Mouse (Mus musculus): ENCODE measurements around the gene Ntf5. TPM values are rescaled to one million over a fixed set of nuclear protein-coding genes. Genes with fewer than 3 reads are reported as not detected.
"Not testable (repeated sequence)": the region's sequence is repeated elsewhere in the genome, so short reads cannot be mapped to it uniquely, and the experiment has no call there.

Gene Ntf5
- polyA plus RNA-seq, 1 experiment from 2014 or later = 0.57 TPM

DNA sequence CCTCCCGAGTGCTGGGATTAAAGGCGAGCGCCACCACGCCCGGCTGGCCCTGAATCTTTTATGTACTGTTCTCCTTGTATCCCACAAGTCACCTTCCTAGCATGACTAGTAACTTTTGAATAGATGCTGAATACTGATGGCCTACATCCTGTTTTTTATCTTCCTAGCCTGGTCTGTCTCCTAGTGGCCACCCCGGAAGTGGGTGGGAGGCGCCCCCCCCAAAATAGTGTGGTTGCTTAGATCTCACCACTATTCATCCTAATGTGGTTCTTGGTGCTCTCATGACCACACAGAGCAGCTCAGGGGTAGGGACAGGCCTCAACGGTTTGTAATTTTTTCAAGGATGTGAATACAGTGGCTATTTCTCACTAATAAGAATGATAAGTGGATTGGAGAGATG is 38.9 kb upstream of the Ntf5 start:
- no peak overlapping the region for H3K27ac ChIP-seq
- H3K4me2 ChIP-seq (replicated peaks) = no peak overlapping the region
- 94% methylated on average over 8 of the region's 8 CpGs for WGBS
- H3K4me3 ChIP-seq = no peak overlapping the region
- peaks cover 9% of the 10 kb centered on the region for H3K27me3 ChIP-seq (replicated peaks)
- ATAC-seq (ENCODE audit: low FRiP score, low read depth) = no peak
- no peaks in the 10 kb centered on the region for H3K9me3 ChIP-seq
- H3K4me1 ChIP-seq = peaks cover 14% of the 10 kb centered on the region
- no peak overlapping the region for H3K9ac ChIP-seq
- peaks cover 66% of the 10 kb centered on the region for H3K36me3 ChIP-seq

- Histone ChIP-seq H3K4me3 (no peak overlapping the region), H3K9me3 (no peaks in the 10 kb centered on the region), H3K4me2 (replicated peaks) (no peak overlapping the region), H3K9ac (no peak overlapping the region), H3K27ac (no peak overlapping the region), H3K27me3 (replicated peaks) (no peaks in the 10 kb centered on the region), H3K4me1 (no peaks in the 10 kb centered on the region), H3K36me3 (peaks cover 80% of the 10 kb centered on the region)
- ATAC-seq (ENCODE audit: low FRiP score, low read depth) = no peak
- 92% methylated on average over 1 of the region's 1 CpGs for WGBS
Measured at GRCm38 (mm10) chr7:45376057-45376456, 37.4 kb upstream of the Ntf5 start.

DNA sequence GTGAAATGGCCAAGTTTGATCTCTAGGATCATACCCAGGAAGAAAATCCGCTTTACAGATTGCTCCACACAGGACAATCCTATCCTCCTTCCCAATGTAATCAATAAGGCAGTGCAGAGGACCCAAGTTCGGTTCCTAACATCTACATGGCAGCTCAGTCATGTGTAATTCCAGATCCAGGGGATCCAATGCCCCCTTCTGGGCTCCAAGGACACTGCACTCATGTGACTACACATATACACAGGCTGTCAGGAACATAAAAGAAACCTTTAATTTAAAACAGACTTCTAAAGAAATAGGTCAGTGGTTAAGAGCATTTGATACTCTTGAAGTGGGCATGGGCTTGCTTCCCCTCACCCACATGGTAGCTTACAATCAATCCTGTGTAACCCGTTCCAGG is 27.4 kb upstream of the Ntf5 start:
- Histone ChIP-seq H3K27me3 (replicated peaks) (no peaks in the 10 kb centered on the region), H3K4me2 (replicated peaks) (no peak overlapping the region), H3K9ac (no peak overlapping the region), H3K4me3 (no peak overlapping the region), H3K4me1 (no peaks in the 10 kb centered on the region), H3K9me3 (no peaks in the 10 kb centered on the region), H3K27ac (no peak overlapping the region), H3K36me3 (peaks cover 96% of the 10 kb centered on the region)
- no peak for ATAC-seq (ENCODE audit: low FRiP score, low read depth)
- WGBS = 95% methylated on average over 3 of the region's 3 CpGs

DNA sequence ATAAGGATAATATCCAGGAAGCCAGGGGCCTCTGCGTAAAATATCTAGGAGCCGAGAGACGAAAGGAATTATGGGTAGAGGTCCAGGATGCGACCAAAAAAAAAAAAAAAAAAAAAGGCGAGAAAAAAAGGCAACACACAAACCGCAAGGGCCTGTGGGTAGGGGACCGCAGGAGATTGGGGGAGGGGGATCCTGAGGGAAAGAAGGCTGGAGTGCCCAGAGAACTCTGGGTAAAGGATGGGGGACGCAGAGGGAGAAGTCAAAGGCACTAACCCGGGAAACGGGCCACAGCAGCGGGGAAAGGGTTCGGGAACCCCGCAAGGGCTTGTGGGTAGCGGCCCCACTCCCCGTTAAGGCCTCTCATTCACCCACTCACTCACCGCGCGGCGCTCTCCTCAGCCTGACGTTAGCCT is 18.4 kb upstream of the Ntf5 start:
- peak; percentile 85 for ATAC-seq (ENCODE audit: low FRiP score, low read depth)

DNA sequence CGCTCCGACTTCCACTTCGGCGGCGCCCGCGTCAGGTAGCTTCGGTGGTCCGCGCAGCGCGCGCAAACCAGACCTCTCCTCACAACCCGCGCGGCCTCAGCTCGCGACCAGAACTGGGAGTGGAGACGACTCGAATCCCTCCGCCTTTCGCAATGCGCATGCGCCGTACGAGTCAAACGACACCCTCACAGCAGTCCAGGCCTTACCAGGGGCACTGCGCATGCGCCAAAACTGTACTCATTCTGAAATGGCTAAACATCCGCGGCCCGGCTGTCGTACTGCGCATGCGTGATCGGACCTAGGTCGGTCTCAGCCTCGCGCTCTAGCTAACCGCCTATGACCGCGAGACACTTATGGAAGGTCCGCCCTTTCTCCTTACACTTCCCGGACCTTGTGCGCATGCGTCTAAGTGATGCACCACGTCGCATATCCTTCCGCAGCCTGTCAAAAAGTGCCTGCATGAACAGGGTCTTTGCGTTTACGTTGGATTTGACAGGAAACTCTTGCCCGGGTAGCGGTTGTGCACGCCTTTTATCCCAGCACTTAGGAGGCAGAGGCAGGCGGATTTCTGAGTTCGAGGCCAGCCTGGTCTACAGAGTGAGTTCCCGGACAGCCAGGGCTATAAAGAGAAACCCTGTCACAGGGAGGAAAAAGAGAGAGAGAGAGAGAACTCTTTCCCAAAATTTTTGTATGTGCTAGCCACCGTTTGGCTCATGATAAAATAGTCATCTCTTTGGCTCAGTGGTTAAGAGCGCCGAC is 17.7 kb upstream of the Ntf5 start, which contains the start of gene Snrnp70:
Snrnp70 (minus strand) TSS at position 165 of the 759 bp plus-strand sequence.
- peak; percentile 97 for ATAC-seq (ENCODE audit: low FRiP score, low read depth)
- under 1% methylated on average over 60 of the region's 60 CpGs for WGBS
- peak within 1 kb of the TSS; percentile 76 for H3K4me3 ChIP-seq
- peak within 1 kb of the TSS; percentile 97 for H3K27ac ChIP-seq
- H3K4me1 ChIP-seq = peaks cover 21% of the 10 kb centered on the region
- peak within 1 kb of the TSS; percentile 96 for H3K9ac ChIP-seq
- H3K36me3 ChIP-seq = peaks cover 17% of the 10 kb centered on the region
- H3K27me3 ChIP-seq (replicated peaks) = no peaks in the 10 kb centered on the region
- H3K4me2 ChIP-seq (replicated peaks) = peak within 1 kb of the TSS; percentile 98
- no peaks in the 10 kb centered on the region for H3K9me3 ChIP-seq

More for the DNA sequence above, 18.4 kb upstream of the Ntf5 start:
- peaks cover 21% of the 10 kb centered on the region for H3K4me1 ChIP-seq
- peak overlapping the region; percentile 76 for H3K4me3 ChIP-seq
- peaks cover 24% of the 10 kb centered on the region for H3K36me3 ChIP-seq
- H3K27ac ChIP-seq = peak overlapping the region; percentile 97
- no peaks in the 10 kb centered on the region for H3K9me3 ChIP-seq
- H3K9ac ChIP-seq = peak overlapping the region; percentile 96
- WGBS = 1% methylated on average over 19 of the region's 20 CpGs
- H3K4me2 ChIP-seq (replicated peaks) = peak overlapping the region; percentile 98
- H3K27me3 ChIP-seq (replicated peaks) = no peaks in the 10 kb centered on the region

DNA sequence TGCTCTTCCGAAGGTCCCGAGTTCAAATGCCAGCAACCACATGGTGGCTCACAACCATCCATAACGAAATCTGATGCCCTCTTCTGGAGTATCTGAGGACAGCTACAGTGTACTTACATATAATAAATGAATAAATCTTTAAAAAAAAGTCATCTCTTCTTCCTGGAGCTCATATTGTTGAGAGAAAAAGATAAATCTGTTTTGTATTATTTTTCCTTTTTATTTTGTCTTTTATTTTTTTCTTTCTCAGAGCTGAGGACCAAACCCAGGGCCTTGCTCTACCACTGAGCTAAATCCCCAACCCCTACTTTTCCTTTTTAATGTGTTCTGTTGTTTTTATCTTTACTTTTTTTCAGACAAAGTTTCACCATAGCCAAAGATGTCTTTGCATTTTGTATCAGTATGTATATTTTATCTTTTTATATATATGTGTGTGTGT is 17.1 kb upstream of the Ntf5 start:
- H3K9ac ChIP-seq; H3K9me3 ChIP-seq; H3K27me3 ChIP-seq (replicated peaks); H3K27ac ChIP-seq: not testable (repeated sequence)
- peak overlapping the region; percentile 76 for H3K4me3 ChIP-seq
- peak; percentile 66; the same call in 1 of the 2 replicates for ATAC-seq (ENCODE audit: low FRiP score, low read depth)
- H3K36me3 ChIP-seq = peaks cover 13% of the 10 kb centered on the region
- WGBS = 6% methylated on average over 3 of the region's 3 CpGs
- H3K4me2 ChIP-seq (replicated peaks) = peak overlapping the region; percentile 98
- H3K4me1 ChIP-seq = peaks cover 21% of the 10 kb centered on the region

- no peak for ATAC-seq (ENCODE audit: low FRiP score, low read depth)
- WGBS = 88% methylated on average over 2 of the region's 2 CpGs
- Histone ChIP-seq H3K4me3 (no peak overlapping the region), H3K27ac (no peak overlapping the region), H3K9me3 (no peaks in the 10 kb centered on the region), H3K4me2 (replicated peaks) (no peak overlapping the region), H3K36me3 (peaks cover 9% of the 10 kb centered on the region), H3K9ac (no peak overlapping the region), H3K27me3 (replicated peaks) (no peaks in the 10 kb centered on the region), H3K4me1 (peaks cover 21% of the 10 kb centered on the region)
Measured at GRCm38 (mm10) chr7:45396787-45397186, 16.7 kb upstream of the Ntf5 start.

DNA sequence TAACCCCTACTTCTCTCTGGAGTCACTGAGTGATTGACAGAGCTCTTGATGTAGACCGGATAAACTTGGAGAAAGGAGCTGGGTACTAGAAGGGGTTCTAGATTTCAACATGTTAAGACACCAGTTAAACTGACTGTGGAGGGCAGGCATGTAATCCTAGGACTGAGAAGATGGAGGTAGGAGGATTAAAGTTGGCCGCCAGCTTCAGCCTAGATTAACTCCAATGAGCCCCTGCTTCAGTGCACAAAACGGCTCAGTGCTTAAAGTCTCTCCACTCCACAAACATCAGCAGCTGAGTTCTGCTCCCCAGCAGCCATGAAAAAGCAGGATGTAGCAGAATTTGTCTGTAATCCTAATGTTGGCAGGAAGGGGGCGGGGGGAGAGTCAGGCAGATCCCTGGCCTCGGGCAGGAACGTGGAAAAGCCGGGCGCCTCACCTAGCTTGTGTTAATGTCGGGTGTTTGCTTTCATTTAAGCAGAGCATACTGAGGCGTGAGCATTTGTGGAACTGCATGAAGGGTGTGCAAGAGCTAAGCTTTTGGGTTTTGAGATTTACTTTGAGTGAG is 11.9 kb upstream of the Ntf5 start:
- H3K4me1 ChIP-seq = peaks cover 6% of the 10 kb centered on the region
- H3K36me3 ChIP-seq = no peaks in the 10 kb centered on the region
- H3K4me3 ChIP-seq = no peak overlapping the region
- whole genome bisulfite sequencing = 82% methylated on average over 10 of the region's 10 CpGs
- H3K27me3 ChIP-seq (replicated peaks) = peaks cover 15% of the 10 kb centered on the region
- 0 out of 2 replicates have a peak overlapping the region, but pooled peaks have one; percentile 29 for H3K9ac ChIP-seq
- H3K4me2 ChIP-seq (replicated peaks) = no peak overlapping the region
- ATAC-seq (ENCODE audit: low FRiP score, low read depth) = no peak
- H3K27ac ChIP-seq = no peak overlapping the region
- H3K9me3 ChIP-seq = no peaks in the 10 kb centered on the region

GRCm38 (mm10) chr7:45403532-45404261 is 9.8 kb upstream of the Ntf5 start:
- Histone ChIP-seq H3K9ac (no peak overlapping the region), H3K36me3 (no peaks in the 10 kb centered on the region), H3K27ac (no peak overlapping the region), H3K4me3 (no peak overlapping the region), H3K9me3 (no peaks in the 10 kb centered on the region), H3K27me3 (replicated peaks) (peaks cover 36% of the 10 kb centered on the region), H3K4me2 (replicated peaks) (no peak overlapping the region), H3K4me1 (peaks cover 8% of the 10 kb centered on the region)
- ATAC-seq (ENCODE audit: low FRiP score, low read depth) = no peak
- 45% methylated on average over 6 of the region's 6 CpGs for WGBS

GRCm38 (mm10) chr7:45405091-45406075 is 8.1 kb upstream of the Ntf5 start, which contains the start of gene Kcna7:
TSS of gene Kcna7 (plus strand) at chr7:45405653.
- ATAC-seq (ENCODE audit: low FRiP score, low read depth) = no peak
- H3K9ac ChIP-seq = 0 out of 2 replicates have a peak within 1 kb of the TSS, but pooled peaks have one; percentile 26
- H3K4me2 ChIP-seq (replicated peaks) = peak within 1 kb of the TSS; percentile 54
- peaks cover 53% of the 10 kb centered on the region for H3K27me3 ChIP-seq (replicated peaks)
- H3K4me1 ChIP-seq = peaks cover 8% of the 10 kb centered on the region
- no peaks in the 10 kb centered on the region for H3K9me3 ChIP-seq
- 10% methylated on average over 28 of the region's 28 CpGs for whole genome bisulfite sequencing
- no peak within 1 kb of the TSS for H3K27ac ChIP-seq
- no peaks in the 10 kb centered on the region for H3K36me3 ChIP-seq
- peak within 1 kb of the TSS; percentile 28; the same call in 1 of the 2 replicates for H3K4me3 ChIP-seq
